Mouse (Mus musculus) erythroblast, embryonic 14.5 days (primary cell): ENCODE data around the gene Vpreb3. TPM values are rescaled to one million over a fixed set of nuclear protein-coding genes. Genes with fewer than 3 reads are reported as not detected.

Experiments
- H3K27me3 ChIP-seq: 2 replicates; pipeline ENCODE4 v1.6.1; 2012; ENCODE audit warnings: inconsistent platforms; ENCODE audit not compliant: control insufficient read depth
- H3K36me3 ChIP-seq: 2 replicates; pipeline ENCODE4 v1.6.1; 2012; ENCODE audit warnings: mild to moderate bottlenecking, inconsistent platforms; ENCODE audit not compliant: control insufficient read depth
- H3K4me1 ChIP-seq: 2 replicates; pipeline ENCODE4 v1.6.1; 2012; ENCODE audit warnings: inconsistent platforms; ENCODE audit not compliant: control insufficient read depth
- H3K4me3 ChIP-seq: replicated peaks from 2 replicates; pipeline ENCODE3; 2012; ENCODE audit warnings: moderate library complexity, mild to moderate bottlenecking, inconsistent platforms
- H3K9me3 ChIP-seq: 2 replicates; pipeline ENCODE4 v1.6.1; 2012; ENCODE audit warnings: low read length, inconsistent platforms, mixed read lengths; ENCODE audit not compliant: control insufficient read depth
- GATA1 ChIP-seq: IDR thresholded peaks from 2 replicates; pipeline ENCODE4 v1.6.1; 2012; ENCODE audit warnings: low read length, inconsistent platforms, mixed read lengths
- TAL1 ChIP-seq: IDR thresholded peaks from 3 replicates; pipeline ENCODE4 v1.6.1; 2012; ENCODE audit warnings: low read length, inconsistent platforms, mixed read lengths
- polyA plus RNA-seq: library from polyadenylated mRNA; stranded (reverse); fragments of >175 nt; gene quantifications from 2 replicates; pipeline ENCODE4 v1.2.3, GENCODE M21; 2012

Vpreb3 gene
- polyA plus RNA-seq, 1 experiment, result not detected

DNA sequence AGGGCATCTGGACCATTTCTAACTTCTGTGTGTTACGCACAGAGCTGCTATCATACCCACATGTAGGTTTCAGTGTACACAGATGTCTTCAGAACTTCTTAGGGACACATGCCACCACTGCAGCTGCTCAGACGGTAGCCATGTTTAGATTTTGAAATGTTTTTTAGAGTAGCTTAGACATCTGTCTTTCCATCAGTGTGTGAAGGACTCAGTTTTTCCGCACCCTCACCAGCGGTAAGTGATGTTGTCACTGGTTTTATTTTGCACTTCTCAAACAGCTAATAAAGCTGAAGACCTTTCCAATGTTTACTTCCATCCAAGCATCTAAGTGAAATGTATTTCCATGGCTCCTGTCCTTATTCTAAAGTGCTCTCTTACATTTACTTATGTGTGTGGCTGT is 36.0 kb upstream of the Vpreb3 start:
- Histone ChIP-seq H3K4me1 (no peaks in the 10 kb centered on the region; the same call in 1 of the 2 replicates), H3K36me3 (peaks cover 94% of the 10 kb centered on the region), H3K27me3 (no peaks in the 10 kb centered on the region), H3K4me3 (no peak overlapping the region), H3K9me3 (no peaks in the 10 kb centered on the region)
- TF ChIP-seq GATA1 (no peak), TAL1 (no peak)

DNA sequence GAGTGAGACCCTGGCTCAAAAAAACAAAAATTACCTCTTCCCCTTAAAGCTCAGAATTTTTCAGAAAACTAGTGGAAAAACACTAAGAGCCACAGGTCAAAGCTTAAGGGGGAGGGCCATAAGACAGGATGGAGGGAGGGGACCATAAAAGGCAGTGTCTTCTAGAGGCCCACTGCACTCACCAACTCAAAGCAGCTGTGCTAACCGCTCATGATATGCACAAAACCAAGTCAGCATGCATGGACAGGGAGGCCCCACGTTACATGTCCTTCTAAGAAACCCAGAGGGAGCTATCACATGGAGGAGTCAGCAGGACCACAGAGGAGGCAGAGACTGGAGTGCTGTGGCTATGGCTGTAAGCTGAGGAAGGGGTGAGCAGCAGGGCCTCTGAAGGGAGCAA is 32.2 kb upstream of the Vpreb3 start:
- H3K36me3 ChIP-seq, result peaks cover 88% of the 10 kb centered on the region
- no peaks in the 10 kb centered on the region for H3K27me3 ChIP-seq
- no peak for TF ChIP-seq GATA1
- no peak for TF ChIP-seq TAL1
- no peaks in the 10 kb centered on the region; the same call in none of the 2 replicates for H3K4me1 ChIP-seq
- H3K4me3 ChIP-seq, result no peak overlapping the region
- no peaks in the 10 kb centered on the region for H3K9me3 ChIP-seq

DNA sequence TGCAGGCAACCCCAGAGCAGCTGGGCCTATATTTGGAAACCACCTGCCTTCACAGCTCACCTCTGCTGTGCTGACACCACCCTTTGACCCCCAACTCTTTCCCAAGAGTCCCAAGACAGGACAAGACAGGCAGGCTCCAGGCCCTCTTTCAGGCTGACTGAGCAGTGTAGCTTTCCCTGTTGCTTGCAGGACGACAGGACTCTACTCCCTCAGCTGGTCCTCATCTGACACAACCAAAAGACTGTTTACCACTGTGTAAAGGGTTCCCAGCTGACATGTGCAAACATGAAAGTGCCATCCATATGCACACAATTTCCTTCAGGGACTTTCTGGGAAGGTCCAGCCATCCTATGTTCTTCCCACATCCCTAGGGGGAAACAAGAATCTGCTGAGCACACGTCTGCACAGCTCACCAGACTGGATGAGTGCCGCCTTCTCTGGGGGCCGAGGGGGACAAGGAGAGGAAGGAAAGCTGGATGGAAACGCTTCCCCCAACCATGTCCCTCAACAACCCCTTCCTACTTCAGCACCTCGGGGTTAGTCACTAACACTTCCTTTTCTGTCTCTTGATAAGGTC is 29.8 kb upstream of the Vpreb3 start:
- Histone ChIP-seq H3K27me3 (no peaks in the 10 kb centered on the region), H3K36me3 (peaks cover 87% of the 10 kb centered on the region), H3K4me1 (no peaks in the 10 kb centered on the region; the same call in none of the 2 replicates), H3K9me3 (no peaks in the 10 kb centered on the region), H3K4me3 (no peak overlapping the region)
- TF ChIP-seq TAL1, result no peak
- TF ChIP-seq GATA1, result no peak

DNA sequence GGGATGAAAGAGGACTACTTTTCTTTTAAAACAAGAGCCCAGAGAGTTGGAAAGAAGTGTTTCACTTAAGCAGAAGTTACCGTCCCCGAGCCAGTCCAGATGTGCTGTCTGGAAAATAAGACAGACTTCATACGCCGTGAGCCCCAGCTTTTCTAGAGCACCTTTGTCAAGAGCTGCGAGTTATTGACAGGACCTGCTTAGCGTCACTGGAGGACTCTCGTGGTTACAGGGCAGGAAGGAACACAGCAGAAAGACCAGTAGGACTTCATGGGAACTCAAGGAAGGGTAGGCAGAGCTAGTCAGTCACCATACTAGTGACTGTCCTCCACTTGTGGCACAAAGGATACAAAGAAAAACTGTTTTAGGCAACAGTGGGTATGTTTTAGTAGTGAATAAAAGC is 27.3 kb upstream of the Vpreb3 start:
- H3K4me1 ChIP-seq, result peaks cover 21% of the 10 kb centered on the region
- no peaks in the 10 kb centered on the region for H3K9me3 ChIP-seq
- H3K4me3 ChIP-seq, result no peak overlapping the region
- H3K27me3 ChIP-seq, result no peaks in the 10 kb centered on the region
- TF ChIP-seq TAL1 (no peak), GATA1 (no peak)
- peaks cover 85% of the 10 kb centered on the region for H3K36me3 ChIP-seq

DNA sequence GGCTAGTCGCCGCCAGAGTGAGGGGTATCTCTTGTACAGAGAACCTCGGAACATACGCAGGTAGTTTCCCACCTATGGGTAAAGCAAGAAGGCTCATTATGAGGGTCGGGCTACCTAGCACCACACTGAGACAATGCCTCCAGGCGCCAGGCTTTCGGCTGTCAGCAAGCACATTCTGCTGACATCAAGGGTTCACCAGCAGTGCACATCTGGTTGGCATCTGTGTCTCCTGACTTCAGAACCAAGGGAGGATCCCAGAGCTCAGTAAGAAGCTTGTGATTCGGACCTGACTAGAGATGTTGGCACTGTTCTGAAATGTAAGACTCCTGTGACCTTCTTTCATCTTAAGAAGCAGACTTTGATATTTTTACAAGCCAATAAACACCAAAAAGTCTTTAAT is 26.0 kb upstream of the Vpreb3 start:
- TF ChIP-seq GATA1 (no peak), TAL1 (no peak)
- peaks cover 29% of the 10 kb centered on the region for H3K4me1 ChIP-seq
- H3K4me3 ChIP-seq, result no peak overlapping the region
- no peaks in the 10 kb centered on the region for H3K27me3 ChIP-seq
- H3K36me3 ChIP-seq, result peaks cover 72% of the 10 kb centered on the region
- H3K9me3 ChIP-seq, result no peaks in the 10 kb centered on the region

DNA sequence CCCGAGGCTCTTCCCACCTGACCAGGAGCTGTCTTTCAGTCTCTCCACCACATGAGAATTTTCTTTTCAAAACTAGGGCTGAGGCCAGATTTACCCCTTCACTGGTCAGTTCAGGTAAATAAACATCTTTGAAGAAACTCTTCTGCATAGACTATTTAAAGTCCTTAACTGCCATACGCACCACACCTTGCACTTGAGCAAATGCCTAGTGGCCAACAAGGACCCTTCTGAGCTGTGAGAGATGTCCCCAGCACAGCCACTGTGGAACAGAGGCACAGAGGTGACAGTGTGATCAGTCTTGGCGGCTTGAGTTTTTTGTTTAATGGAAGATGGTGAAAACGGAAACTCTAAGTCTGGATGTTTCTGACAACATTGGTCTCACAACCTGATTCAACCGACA is 23.8 kb upstream of the Vpreb3 start:
- peaks cover 54% of the 10 kb centered on the region for H3K36me3 ChIP-seq
- H3K4me3 ChIP-seq, result no peak overlapping the region
- H3K9me3 ChIP-seq, result no peaks in the 10 kb centered on the region
- peaks cover 49% of the 10 kb centered on the region for H3K4me1 ChIP-seq
- TF ChIP-seq TAL1 (no peak), GATA1 (no peak)
- no peaks in the 10 kb centered on the region for H3K27me3 ChIP-seq

DNA sequence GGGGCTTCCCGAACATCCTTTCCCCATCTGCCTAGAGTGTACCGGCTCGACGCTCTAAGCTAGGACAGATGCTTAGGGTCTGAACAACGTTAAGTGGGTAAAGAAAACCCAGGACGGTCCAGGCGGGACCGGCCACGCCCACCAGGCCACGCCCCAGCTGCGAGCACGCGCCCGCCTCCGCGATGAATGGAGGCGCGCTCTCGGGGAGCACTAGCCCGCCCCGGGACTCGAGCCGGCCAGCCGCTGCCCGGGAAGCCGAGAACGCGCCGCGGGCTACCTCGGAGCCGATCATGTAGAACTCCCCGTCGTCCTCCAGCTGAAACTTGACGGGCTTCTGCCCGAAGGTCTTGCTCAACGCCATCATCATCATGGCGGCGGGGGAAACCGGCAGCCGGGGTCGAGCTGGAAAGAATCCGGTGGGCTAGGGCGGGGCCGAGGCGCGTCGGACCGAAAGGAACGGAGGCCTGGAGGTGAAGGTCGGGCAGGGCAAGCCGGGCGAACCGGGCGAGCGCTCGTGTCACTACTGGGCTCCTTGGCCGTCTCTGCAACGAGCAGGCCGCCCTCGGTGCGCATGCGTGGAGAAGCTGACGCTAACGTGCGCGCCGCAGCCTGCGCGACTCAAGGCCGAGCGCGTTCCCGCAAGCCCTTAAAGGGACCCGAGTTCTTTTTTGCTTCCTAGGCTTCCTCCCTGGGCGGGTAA is 21.7 kb upstream of the Vpreb3 start, which contains the start of gene Smarcb1:
TSS of gene Smarcb1 (minus strand) at position 592 of the 700 bp plus-strand sequence.
- Histone ChIP-seq H3K9me3 (no peaks in the 10 kb centered on the region), H3K27me3 (peaks cover 10% of the 10 kb centered on the region), H3K36me3 (peaks cover 34% of the 10 kb centered on the region), H3K4me3 (peak within 1 kb of the TSS; percentile 89), H3K4me1 (peaks cover 49% of the 10 kb centered on the region)
- no peak for TF ChIP-seq GATA1
- no peak for TF ChIP-seq TAL1

DNA sequence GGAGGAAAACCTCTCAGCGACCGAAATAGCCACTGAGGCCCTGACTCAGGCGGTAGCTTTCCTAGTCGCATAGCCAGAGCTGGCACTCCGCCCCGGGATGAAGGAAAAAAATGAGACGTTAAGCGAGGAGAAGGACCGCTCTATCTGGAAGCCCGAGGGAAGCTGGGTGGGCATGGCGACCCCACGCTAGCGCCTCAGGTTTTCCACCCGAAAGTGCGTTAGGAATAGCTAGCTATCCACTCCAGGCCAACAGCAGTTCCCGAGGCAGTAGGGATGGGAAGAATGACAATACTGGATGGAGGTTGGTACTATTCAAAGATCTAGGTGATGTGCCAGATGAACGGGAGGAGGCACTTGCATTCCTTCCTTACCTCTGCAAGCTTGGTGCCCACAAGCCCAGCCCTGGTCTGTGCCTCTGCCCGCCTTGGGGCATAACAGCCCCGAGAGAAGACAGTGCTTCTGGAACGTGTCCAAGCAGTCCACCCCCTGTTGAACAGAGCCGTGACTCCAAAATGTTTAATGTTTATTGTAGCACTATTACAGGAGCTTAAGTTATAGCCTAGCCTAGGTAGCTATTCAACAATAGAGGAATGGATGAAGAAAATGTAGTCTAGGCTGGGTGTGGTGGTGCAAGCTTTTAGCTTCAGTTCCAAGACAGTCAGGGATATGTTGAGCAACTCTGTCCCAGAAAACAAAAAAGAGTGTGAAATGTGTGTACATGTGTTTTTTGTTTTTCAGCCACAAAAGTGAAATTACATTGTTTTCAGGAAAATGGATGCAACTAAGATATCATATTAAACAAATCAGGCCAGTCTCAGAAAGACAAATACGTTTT is 20.9 kb upstream of the Vpreb3 start:
- Histone ChIP-seq H3K4me1 (peaks cover 49% of the 10 kb centered on the region), H3K9me3 (no peaks in the 10 kb centered on the region), H3K36me3 (peaks cover 27% of the 10 kb centered on the region), H3K4me3 (peak overlapping the region; percentile 89), H3K27me3 (peaks cover 18% of the 10 kb centered on the region)
- TF ChIP-seq GATA1, result no peak
- TF ChIP-seq TAL1, result no peak

DNA sequence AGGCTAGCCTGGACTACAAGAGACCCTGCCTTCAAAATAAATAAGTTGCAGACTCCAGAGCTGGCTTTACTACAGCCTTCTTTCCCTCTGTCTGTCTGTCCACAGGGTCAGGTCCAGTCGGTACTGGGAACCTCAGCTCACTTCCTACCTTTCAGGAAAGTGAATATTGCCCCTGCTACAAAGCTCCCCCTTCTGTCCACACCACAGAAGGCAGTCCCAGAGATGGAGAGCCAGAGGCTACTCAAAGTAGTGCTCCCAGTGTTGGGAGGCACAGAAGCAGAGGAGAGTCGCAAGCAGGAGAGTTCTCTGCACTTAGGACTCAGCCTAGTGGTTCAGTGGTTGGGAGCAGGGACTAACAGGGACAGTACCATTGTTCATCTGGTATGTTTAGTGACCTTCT is 18.5 kb upstream of the Vpreb3 start:
- TF ChIP-seq TAL1, result no peak
- no peak for TF ChIP-seq GATA1
- H3K27me3 ChIP-seq, result peaks cover 41% of the 10 kb centered on the region
- peaks cover 39% of the 10 kb centered on the region for H3K4me1 ChIP-seq
- no peak overlapping the region for H3K4me3 ChIP-seq
- H3K9me3 ChIP-seq, result no peaks in the 10 kb centered on the region
- H3K36me3 ChIP-seq, result peaks cover 4% of the 10 kb centered on the region
